Mouse (Mus musculus): ENCODE measurements around the gene Il34.

Il34 gene

GRCm38 (mm10) chr8:110805669-110806068 is at the start of gene Il34:
TSS of gene Il34 (minus strand) at chr8:110805924.
- DNase-seq (ENCODE audit: low spot score in 2 of 2), result no peak

GRCm38 (mm10) chr8:110851186-110851585 is 45.5 kb upstream of the Il34 start:
- DNase-seq (ENCODE audit: low spot score in 2 of 2), result no peak

GRCm38 (mm10) chr8:110847645-110848495 is 42.1 kb upstream of the Il34 start:
- DNase-seq (ENCODE audit: low spot score in 2 of 2), result no peak

GRCm38 (mm10) chr8:110847171-110847549 is 41.4 kb upstream of the Il34 start:
- no peak for DNase-seq (ENCODE audit: low spot score in 2 of 2)

- DNase-seq (ENCODE audit: low spot score in 2 of 2), result peak; percentile 75 to 79
Observed at GRCm38 (mm10) chr8:110846405-110847170, 40.9 kb upstream of the Il34 start, which contains the start of the genes Cog4 and Sf3b3. TSS of gene Cog4 (plus strand) at chr8:110846600. TSS of gene Sf3b3 (minus strand) at chr8:110846787.

GRCm38 (mm10) chr8:110845821-110846404 is 40.2 kb upstream of the Il34 start:
- DNase-seq (ENCODE audit: low spot score in 2 of 2), result peak in 1 of 2 experiments; percentile 7

- DNase-seq (ENCODE audit: low spot score in 2 of 2), result no peak
Observed at GRCm38 (mm10) chr8:110844941-110845340, 39.2 kb upstream of the Il34 start.

- DNase-seq (ENCODE audit: low spot score in 2 of 2), result no peak
Observed at GRCm38 (mm10) chr8:110843207-110843606, 37.5 kb upstream of the Il34 start.

- DNase-seq (ENCODE audit: low spot score in 2 of 2), result no peak
Observed at GRCm38 (mm10) chr8:110842012-110842574, 36.4 kb upstream of the Il34 start.

GRCm38 (mm10) chr8:110831956-110832355 is 26.2 kb upstream of the Il34 start:
- DNase-seq (ENCODE audit: low spot score in 2 of 2), result no peak

GRCm38 (mm10) chr8:110828511-110828910 is 22.8 kb upstream of the Il34 start:
- DNase-seq (ENCODE audit: low spot score in 2 of 2), result no peak

- DNase-seq (ENCODE audit: low spot score in 2 of 2), result no peak
Observed at GRCm38 (mm10) chr8:110824861-110825260, 19.1 kb upstream of the Il34 start.

- DNase-seq (ENCODE audit: low spot score in 2 of 2), result no peak
Observed at GRCm38 (mm10) chr8:110821960-110822359, 16.2 kb upstream of the Il34 start.

- no peak for DNase-seq (ENCODE audit: low spot score in 2 of 2)
Observed at GRCm38 (mm10) chr8:110820257-110820656, 14.5 kb upstream of the Il34 start.

- no peak for DNase-seq (ENCODE audit: low spot score in 2 of 2)
Observed at GRCm38 (mm10) chr8:110818593-110818992, 12.9 kb upstream of the Il34 start.

GRCm38 (mm10) chr8:110816990-110817389 is 11.3 kb upstream of the Il34 start:
- DNase-seq (ENCODE audit: low spot score in 2 of 2), result no peak

GRCm38 (mm10) chr8:110815308-110815707 is 9.6 kb upstream of the Il34 start:
- DNase-seq (ENCODE audit: low spot score in 2 of 2), result no peak

- no peak for DNase-seq (ENCODE audit: low spot score in 2 of 2)
Observed at GRCm38 (mm10) chr8:110813081-110813812, 7.5 kb upstream of the Il34 start.

- no peak for DNase-seq (ENCODE audit: low spot score in 2 of 2)
Observed at GRCm38 (mm10) chr8:110812349-110813080, 6.8 kb upstream of the Il34 start.

GRCm38 (mm10) chr8:110811793-110812192 is 6.1 kb upstream of the Il34 start:
- no peak for DNase-seq (ENCODE audit: low spot score in 2 of 2)

GRCm38 (mm10) chr8:110811116-110811515 is 5.4 kb upstream of the Il34 start:
- no peak for DNase-seq (ENCODE audit: low spot score in 2 of 2)

All from urinary bladder, adult 18-20 months (tissue).